Comparison of ENCODE assay signal across 24 mouse cellular contexts in the genomic region with DNA sequence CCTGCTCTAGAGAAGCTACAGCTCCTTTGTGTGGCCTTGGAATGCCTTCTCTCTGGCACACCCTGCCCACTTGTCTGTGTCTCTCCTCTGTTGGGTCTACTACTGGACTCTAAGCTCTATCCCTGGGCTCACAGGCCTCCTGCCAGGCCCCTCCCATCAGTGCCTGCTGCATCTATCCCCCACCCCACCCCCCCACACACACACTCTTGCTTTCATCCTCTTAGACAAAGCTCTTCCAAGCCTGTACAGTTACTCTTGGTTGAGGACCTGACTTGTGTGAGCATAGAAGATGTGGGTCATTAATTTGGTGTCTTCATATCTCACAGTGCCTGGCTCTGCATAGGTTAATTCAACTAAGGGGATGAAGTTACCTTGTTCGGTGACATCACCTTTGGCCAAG.
"Had no signal": no experiment of that assay in that cellular context is flagged by ENCODE, and none has a peak within 500 bp of the region (broad histone marks: within the 10 kb centered on the region; RNA-seq: fewer than 3 reads in every experiment).

No protein-coding gene starts in this region.

- DNase-seq: forebrain, postnatal 0 days; gastrocnemius, postnatal 14 days; gastrocnemius, postnatal 36 days; heart, adult 18-20 months; heart, postnatal 14 days; heart, postnatal 36 days; kidney, adult 18-20 months; kidney, adult 8-10 months; kidney, postnatal 10 days; kidney, postnatal 25 days; kidney, postnatal 4 days had no signal

- H3K9me3 ChIP-seq: heart, embryonic 13.5 days; heart, embryonic 15.5 days; hindbrain, embryonic 12.5 days; limb, embryonic 13.5 days; limb, embryonic 15.5 days; liver, embryonic 12.5 days had no signal

- H3K27ac ChIP-seq: heart, embryonic 13.5 days; heart, embryonic 15.5 days; hindbrain, embryonic 12.5 days; hindbrain, embryonic 14.5 days; layer of hippocampus, adult 2 months; left cerebral cortex, adult 2 months; limb, embryonic 13.5 days; limb, embryonic 15.5 days; liver, embryonic 12.5 days had no signal

- H3K36me3 ChIP-seq: heart, embryonic 13.5 days; heart, embryonic 15.5 days; hindbrain, embryonic 12.5 days; limb, embryonic 13.5 days; limb, embryonic 15.5 days; liver, embryonic 12.5 days had no signal

- H3K4me2 ChIP-seq: heart, embryonic 11.5 days; heart, embryonic 13.5 days; heart, embryonic 15.5 days; hindbrain, embryonic 12.5 days; hindbrain, embryonic 14.5 days; limb, embryonic 13.5 days; limb, embryonic 15.5 days; liver, embryonic 12.5 days had no signal

- H3K27me3 ChIP-seq: heart, embryonic 15.5 days; hindbrain, embryonic 12.5 days; limb, embryonic 13.5 days; limb, embryonic 15.5 days; liver, embryonic 12.5 days had no signal

- ATAC-seq: forebrain, postnatal 0 days; hindbrain, embryonic 16.5 days; inflammation-experienced regulatory T-cells, adult 6 months; intestine, postnatal 0 days; liver, embryonic 12.5 days had no signal

- H3K9ac ChIP-seq: forebrain, postnatal 0 days; heart, embryonic 13.5 days; heart, embryonic 15.5 days; hindbrain, embryonic 12.5 days; hindbrain, embryonic 14.5 days; limb, embryonic 13.5 days; limb, embryonic 15.5 days; liver, embryonic 12.5 days had no signal

- H3K4me1 ChIP-seq: heart, embryonic 13.5 days; heart, embryonic 15.5 days; hindbrain, embryonic 12.5 days; liver, embryonic 12.5 days had no signal

- H3K4me3 ChIP-seq: heart, embryonic 13.5 days; heart, embryonic 15.5 days; hindbrain, embryonic 12.5 days; layer of hippocampus, adult 2 months; left cerebral cortex, adult 2 months; limb, embryonic 13.5 days; limb, embryonic 15.5 days; liver, embryonic 12.5 days had no signal
